Mouse (Mus musculus) MN1 (cell line): Measurements from ENCODE around the gene Gosr2.

Source experiments
- DNase-seq: peaks from one replicate; pipeline ENCODE4 v3.0.0-alpha.2; 2016; ENCODE audit warnings: low spot score

The Gosr2 gene

DNA sequence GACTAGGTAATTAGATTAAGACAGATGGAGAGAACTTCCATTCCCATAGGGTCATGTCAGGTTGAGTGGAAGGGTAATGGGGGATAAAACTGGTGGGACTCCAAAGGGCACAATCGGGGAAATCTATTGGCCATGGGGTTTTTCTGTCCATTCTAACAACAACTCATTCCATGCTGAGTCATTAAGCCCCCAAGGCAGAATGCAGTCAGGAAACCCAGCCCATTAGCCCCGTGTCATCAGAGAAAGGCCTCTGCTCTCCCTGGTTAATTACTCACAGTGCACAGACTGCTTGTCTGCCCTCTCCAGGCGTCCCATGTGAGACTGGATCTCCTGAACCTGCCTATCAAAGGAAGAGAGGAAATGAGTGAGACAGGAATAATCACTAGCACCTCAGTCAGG lies 8.7 kb downstream of the Gosr2 start:
- peak; percentile 25 for DNase-seq

DNA sequence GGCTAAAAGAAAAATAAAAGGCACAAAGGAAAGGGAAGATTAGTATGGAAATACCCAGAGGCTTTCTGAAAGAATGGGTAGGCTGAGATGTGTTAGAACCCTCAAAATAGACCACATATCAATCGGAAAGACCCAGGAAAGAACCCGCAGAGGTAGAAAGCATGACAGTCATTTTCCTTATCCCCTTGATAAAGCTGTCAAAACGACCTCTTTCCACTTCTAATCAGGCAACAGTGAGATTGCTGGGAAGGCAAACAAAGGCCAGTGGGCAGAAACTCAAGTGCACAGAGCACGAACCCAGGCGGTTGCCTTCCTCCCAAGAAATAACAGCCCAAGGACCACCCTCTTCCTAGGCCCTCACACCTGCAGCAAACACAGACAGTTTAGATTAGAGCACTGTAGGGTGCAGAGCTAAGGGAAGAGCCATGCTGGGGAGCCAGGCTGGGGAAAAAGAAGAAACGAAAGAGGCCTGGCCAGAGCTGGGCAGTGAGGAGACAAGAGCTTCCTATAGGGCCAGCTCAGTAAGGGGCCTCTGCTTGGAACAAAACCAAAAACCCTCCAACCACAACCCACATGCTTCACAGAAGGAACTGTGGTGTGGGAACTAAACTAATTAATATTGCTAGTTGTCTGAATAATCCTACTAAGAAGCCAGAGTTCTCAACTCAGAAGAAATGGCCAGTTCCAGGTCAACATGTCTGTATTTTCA lies 9.3 kb downstream of the Gosr2 start:
- DNase-seq = no peak

DNA sequence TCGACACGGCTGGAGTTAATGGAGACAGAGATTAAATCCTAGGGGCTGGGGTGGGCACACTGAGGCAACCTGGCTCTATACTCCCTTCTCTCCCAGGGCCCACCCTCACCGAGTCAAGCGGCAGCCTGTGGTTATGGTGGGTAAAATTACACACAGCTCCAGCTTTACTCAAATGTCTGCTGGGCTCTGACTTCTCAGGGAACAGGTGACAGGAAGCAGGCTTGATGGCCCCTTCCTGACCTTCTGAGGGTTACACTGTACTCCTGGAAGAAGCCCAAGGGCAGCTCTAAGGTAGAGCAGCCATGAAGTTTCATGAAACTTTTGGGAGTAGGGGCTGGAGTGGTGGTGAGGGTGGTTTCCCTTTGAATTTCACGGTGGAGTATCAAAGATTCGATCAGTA lies 11.0 kb downstream of the Gosr2 start:
- no peak for DNase-seq

DNA sequence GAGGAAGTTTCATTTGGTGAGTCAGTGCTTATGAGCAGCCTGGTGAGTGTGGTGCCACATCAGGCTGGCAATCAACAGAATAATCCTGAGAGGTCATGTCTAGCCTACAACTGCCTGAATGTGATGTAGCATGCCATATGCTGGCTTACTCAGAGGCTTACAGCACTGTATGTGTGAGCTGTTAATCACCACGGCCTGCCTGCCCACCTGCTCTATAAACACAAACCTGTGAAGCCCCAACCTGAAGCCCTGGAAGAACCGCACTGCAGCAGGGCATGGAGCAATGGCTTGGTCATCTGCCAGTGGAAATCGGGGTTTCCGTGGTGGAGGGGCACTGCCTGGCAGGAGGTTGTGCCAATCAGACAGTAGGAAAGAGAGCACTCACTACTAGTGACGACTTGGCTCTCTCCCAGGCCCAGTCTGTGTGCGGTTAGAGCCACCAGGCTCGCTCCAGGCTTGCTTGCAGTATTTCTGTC lies 12.4 kb downstream of the Gosr2 start:
- peak; percentile 46 for DNase-seq

DNA sequence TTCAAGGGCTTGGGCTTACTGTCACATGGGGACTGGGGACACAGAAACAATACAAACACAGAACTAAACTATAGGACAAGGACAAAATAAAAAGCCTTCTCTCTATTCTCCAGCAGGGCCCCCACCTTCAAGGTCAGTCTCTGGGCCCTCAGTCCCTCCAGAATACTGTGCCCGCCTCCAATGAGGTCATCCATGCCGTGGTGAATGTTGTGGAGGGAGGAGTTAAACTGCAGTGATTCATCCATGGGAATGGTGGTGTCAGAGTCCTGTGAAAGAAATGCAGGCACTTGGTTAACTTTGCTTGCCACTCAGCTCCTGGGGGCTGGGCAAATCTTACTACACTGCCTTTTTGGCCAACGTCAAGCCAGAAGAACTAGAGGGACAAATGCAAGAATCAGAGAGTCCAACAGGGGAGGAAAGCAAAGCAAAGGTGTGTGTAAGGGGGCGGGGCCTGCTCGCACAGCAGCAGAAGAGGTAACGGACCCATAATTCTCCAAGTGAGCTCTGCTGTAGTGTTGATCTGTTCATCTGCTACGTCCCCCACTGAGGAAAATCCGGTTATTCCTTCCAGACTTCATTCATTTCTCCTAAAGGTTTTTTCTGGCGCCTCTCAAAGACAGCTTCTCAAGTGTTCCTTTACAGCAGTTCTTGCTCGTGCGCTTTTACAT lies 13.9 kb downstream of the Gosr2 start:
- peak; percentile 56 for DNase-seq

DNA sequence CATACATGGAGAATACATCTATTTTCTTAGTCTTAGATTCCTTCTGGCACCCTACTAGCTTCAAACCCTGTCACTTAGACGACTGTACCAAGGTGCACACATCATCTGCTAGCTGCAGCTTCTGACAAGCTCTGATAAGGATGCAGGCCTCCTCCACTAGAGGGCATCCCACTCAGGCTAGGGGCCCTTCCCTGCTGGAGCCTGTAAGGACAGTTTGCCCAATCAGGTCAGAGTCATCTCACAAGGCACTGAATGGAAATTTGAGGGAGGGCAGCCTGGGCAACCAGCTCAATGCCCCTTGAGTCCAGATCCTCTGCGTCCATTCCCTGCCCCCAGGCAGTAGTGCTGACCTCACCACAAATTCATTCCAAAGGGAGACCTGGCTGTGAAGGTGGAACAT lies 20.7 kb downstream of the Gosr2 start:
- DNase-seq = peak; percentile 73

DNA sequence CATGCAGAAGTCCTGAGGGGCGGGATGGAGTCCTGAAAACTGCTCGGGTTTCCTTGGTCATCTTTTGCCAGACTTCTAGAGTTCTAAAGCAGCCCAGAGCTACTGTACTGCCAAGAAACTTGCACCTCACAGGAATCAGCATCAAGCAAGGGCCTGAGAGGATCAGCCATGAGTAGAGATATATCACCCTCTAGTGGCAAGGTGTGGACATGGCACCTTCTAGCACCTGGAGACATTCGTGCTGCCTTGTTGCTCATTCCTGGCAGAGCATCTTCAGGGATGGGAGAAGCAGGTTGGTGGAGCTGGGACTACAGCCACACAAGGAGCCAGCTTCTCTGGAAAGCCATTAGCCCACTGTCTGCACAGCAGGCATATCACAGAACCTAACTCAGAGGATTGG lies 22.1 kb downstream of the Gosr2 start:
- peak; percentile 83 for DNase-seq

DNA sequence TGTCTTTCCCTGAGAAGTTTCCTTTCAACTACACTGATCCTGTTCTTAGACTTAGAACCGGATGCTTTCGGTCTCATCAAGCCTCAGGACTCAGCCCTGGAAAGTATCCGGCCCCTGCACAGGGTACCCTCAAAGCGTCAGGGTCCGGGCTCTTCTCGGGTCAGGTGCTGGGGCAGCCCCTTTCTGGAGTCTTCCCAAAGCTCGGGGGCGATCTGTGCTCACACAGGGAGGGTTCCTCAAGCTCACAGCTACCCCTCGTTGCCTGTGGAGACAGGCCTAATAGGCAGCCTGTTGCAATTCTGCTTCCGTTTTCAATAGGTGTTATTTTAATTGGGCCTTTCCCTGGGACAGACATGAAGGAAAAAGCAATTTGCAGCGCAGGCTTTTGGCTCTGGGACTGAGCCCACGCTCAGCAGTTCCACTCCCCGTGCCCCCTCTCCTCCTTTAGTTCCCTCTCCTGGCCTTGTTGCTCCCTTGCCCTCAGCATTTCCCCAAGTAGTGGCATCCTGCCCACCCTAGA lies 30.7 kb downstream of the Gosr2 start:
- no peak for DNase-seq

DNA sequence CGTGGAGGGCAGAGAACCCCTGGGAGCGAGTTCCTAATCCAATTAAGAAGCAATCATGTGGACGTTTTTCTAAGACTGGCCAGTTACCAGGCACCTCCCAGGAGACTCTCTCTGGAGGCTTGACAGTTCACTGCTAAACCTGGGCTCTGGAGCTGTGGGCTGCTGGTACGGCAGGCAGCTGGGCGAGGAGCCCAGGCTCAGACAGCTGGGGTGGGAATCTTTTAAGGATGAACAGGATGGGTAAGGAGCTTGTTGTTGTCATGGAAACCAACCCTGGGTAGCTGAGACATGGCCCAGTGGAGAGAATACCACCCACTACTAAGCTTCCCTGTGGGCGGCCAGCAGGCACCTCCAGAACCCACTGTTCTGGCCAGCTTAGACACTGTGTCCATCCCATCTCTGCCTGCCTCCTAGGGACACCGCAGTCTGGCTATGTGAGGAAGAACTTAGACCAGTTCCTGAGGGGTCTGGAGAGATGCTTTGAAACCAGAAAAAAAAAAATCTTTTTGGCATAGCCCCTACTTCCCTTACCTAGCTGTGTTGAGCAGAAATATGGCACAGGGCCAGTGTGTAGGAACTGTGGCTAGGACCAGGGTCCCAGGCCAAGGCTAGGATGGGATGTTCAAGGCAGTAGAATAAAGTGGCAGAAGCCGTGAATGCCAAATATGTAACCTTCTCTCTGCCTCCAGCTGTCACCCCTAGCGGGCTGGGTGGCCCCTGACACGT lies 31.4 kb downstream of the Gosr2 start:
- DNase-seq = peak; percentile 97

DNA sequence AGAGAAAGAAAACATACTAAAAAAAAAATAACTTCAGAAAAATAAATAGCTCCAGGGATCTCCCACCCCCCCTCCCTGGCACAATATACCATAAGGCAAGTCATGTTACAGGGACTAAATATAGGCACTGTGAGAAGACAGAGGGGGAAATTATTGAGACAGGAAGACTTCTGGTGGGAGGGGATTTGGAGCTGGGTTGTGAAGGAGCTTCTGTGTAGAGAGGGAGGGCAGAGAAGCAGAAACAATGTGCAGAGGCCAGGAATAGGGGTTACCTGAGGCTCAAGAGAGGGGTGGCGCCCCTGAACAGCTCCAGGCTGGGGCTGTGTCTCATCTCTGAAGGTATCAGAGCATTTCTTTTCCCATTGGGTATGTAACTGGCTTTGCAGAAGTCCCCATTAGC lies 32.0 kb downstream of the Gosr2 start:
- no peak for DNase-seq

DNA sequence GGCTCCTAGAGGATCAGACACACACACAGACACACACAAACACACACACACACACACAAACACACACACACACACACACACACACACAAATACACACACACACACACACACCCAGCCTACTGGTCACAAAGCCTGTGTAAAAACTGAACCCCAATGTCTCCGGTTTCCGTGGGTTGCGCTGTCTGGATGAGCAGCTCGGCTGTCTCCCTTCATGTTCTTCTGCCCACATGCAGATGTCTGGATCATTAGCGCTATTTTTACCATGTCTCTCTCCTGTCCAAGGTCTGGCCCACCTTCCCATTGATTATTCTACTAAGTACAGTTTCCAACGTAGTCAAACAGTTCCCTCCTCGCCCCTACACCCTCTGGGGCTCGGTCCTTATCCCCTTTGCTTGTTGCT lies 34.6 kb downstream of the Gosr2 start:
- no peak for DNase-seq

DNA sequence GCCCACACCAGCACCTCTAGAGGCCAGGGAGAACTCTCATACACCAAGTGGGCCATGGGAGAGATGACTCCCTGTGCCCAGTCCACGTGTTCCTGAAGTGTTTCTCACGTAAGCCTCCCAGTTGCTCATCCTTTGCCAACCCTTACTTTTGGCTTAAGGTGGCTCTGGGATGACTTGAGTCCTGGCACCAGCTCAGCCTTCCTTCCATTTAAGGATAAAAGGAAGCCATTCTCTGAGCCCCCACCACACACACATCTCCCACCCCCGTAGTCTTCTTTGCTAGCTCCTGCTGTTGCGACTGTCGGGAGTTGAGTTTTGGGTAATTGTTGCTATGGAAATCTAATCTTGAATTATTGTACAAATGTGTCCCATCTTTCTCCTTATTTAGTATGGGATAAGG lies 35.2 kb downstream of the Gosr2 start:
- DNase-seq = no peak

DNA sequence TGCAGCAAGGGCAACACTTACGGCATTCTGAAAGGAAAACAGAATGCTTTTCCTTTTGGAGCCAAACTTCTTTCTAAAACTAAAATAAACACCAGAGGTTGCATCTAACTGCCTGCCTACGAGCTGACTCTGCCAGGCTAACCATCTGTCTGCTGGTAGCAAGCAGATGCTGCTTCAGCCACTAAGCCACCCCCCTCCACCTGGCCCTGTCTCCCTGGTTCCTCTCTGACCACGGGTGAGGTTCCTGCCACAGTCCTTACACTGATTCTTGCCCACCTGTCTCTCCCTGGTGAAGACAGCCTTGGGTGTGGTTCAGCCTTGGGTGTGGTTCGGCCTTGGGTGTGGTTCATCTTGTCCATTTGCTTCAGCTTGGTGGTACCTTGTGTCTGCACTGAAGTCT lies 35.8 kb downstream of the Gosr2 start:
- no peak for DNase-seq

DNA sequence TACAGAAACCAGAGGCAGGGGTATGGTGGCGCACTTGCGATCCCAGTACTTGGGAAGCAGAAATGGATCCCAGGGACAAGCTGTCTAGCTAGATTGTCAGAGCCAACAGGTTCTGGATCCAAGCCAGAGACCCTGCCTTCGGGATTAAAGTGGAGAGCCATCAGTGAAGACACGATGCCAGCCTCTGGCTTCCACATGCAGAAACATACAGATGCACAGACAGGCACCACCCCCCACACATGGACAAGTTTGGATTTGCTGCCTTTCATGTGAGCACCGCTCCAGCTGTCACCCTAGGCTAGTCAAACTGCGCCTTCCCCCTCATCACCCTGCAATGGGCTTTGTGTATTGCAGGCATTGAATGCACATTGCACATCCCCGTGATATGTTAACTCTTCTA lies 39.5 kb downstream of the Gosr2 start:
- no peak for DNase-seq

DNA sequence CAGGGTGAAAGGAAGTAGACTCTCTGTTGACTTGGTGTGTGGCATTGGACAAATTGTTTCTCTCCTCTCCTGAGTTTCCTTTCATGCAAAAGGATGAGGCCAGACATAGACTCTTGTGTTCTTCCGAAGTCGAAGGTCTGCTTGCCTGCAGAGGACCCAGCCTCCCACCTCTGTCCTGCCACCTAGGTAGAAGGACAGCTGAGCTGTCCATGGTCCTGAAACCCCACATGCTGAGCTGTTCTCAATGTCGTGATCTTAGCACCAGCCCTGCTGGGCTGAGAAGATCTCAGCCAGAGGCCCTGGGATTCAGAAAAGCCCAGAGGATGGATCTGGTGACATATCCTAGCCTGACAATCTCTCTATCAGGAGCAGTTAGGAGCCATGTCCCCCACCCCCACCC lies 41.2 kb downstream of the Gosr2 start:
- DNase-seq = no peak

DNA sequence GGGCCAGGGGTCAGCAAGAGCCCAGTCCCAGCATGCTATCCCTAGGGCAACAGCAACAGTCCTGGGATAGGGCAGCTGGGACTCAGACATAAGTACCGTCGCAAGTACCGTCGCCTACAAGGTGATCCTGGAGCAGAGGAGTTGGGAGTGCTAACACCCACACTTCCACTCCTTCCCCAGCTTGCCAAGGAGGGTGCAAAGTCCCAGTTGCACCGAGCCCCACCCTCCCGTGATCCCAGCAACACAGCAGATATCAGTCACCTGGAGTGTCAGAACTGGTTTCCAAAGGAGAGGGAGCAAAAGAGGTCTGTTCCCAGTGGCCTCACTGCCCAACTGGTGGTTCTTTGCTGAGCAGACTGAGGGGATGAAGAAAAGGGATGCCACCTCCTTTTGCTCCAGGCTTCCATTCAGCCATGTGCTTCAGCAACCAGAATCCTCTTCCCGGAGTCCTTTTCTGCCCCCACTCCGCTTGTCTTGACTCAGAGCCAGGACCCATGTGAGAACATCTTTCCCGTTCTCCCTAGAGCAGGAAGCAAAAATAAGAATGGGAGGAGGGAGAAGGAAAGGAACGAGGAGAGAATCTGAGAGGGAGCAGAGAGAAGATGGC lies 44.2 kb downstream of the Gosr2 start:
- DNase-seq = no peak

DNA sequence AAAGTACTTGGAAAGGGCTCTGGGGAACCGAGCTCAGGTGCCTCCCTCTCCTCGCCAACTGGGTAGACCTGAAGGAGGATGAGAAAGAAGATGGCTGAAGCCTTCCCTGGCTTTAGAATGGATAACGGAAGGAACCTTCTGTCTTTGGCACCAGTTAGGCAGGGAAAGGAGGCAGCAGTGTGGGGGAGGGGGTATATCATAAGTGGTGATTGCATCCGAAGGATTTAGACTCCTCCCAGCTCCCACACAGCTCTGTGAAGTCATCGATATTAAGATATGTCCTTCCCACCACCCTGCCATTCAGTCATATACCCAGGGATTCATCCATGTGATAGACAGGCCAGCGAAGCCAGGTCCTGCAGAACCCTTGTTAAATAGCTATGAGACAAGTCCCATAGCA lies 46.3 kb downstream of the Gosr2 start:
- DNase-seq = no peak

DNA sequence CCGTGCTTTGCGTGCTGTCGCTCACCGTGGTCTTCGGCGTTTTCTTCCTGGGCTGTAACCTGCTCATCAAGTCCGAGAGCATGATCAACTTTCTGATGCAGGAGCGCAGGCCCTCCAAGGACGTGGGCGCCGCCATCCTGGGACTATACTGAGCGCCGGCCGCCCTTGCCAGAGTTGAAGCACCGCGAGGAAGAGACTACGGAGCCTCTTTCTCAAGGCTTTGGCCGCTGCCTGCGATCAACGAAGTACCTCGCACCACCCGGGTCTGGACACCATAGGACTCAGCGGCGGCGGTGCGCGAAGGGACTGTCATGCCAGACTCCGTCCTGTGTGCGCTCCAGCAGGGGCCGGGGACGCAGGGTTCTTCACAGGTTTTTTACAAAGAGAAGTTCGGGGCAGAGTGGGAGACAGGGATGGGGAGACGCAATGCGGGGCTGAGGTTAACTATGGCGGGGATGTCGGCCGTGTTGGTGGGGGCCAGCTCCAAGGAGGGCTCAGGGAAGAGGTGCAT lies 47.7 kb downstream of the Gosr2 start:
- peak; percentile 53 for DNase-seq

DNA sequence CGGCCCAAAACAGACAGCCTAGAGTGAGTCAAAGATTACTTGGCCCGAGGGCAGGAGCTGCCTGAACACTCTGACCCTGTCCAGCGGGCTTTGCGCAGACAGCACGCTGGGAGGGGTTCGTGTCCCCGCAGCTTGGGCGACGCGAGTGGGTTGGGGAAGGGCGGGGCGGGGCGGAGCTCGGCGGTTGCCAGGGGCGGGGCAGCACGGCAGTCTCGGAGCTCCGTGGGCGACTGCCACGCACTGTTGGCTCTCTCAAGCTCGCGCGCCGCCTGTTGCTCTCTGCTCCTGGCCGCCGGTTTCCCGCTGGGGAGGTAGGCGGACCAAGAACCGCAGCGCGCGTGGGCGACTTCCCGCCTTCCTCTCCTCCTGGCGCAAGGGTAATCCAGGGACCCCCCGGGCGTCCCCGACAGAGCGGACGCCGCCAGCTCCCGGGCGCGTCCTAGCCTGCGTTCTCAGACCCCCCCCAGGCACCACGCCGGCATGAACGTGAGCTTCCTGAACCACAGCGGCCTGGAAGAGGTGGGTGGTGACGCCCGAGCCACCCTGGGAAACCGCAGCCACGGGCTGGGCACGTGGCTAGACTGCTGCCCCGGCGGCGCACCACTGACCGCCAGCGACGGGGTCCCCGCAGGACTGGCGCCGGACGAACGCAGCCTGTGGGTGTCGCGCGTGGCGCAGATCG lies 48.3 kb downstream of the Gosr2 start, which contains the start of gene Rprml:
Gene Rprml (plus strand): TSS at position 270 of the 682 bp plus-strand sequence.
- DNase-seq = peak; percentile 66

DNA sequence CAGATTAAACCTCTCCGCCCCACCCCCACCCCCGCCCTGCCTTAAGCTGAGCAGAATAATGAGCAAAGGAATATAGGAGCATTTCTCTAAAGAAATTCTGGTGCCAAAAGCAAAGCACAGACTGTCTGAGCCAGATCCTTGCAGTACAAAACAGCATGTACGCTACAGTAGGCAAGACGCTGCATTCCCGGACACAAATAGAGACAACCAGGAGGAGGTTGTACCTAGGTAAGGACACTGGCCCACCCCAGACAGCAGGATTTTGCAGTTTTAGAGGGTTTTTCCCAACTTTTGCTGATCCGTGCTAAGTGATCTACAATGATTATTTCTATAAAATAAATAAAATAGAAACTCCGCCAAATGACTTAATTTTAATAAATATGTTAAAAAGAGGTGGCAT lies 49.0 kb downstream of the Gosr2 start:
- DNase-seq = no peak

DNA sequence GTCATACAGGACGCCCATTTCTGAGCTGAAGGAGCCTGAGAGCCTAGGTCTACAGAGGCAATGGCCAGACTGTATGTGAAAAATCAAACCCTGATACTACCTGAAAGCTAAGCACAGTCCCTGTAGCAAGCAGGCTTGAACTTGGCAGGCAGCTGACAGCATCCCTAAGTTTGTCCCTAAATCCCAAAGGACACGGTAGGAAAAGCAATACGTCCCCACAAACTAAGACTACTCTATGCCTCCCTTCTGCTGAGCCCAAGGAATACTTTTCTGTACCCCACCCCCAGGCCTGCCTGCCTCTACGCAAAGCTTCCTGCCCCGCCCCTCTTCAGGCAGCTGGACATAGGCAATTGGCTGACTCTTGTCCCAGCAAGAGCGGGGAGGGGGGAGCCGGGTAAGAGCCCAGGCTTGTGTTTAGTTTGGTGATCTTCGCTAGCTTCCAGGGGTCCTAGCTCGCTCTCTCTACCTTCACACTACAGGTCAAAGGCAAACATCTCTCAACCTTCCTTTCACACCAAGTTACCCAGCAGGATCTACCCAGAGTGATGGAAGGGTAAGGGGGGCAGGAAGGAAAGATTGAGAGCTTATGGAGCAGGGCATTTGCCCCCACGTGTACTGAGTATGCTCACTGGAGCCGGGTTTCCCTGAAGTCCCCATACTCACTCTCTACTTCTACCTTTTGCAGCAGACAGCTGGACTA lies 49.6 kb downstream of the Gosr2 start:
- peak; percentile 57 for DNase-seq
